Mouse (Mus musculus) layer of hippocampus, adult 9-11 months (tissue): ENCODE measurements at regions not wholly inside any gene's neighbourhood (a gene's known extent, or its start where the extent isn't known, plus 50 kb on each side); places are given as distances from the start of the nearest gene placed in this dataset.

Source experiments
- DNase-seq: peaks from one replicate; pipeline ENCODE4 v3.0.0; 2022

GRCm38 (mm10) chr15:36666566-36666965, 341.0 kb downstream of the Zfp706 start:
- DNase-seq: no peak

- no peak for DNase-seq
Measured at GRCm38 (mm10) chr15:36664391-36664790, 343.2 kb downstream of the Zfp706 start.

GRCm38 (mm10) chr15:36660986-36661385, 346.6 kb downstream of the Zfp706 start:
- no peak for DNase-seq
